Mouse (Mus musculus) limb, embryonic 13.5 days (tissue): Measurements from ENCODE around the gene Gm4969. TPM values are rescaled to one million over a fixed set of nuclear protein-coding genes. Genes with fewer than 3 reads are reported as not detected.

Experiments
- ATAC-seq: fragments of 200-750 bp; cut with Nextera tagmentation; 2 replicates; pipeline ENCODE4 v1.8.0; 2017; ENCODE audit warnings: low read depth, moderate number of reproducible peaks, moderate TSS enrichment; ENCODE audit not compliant: low FRiP score
- H3K27ac ChIP-seq: fragments of 300-500 bp; sonication (generic); 2 replicates; pipeline ENCODE4 v1.5.1; 2015; ENCODE audit warnings: inconsistent platforms, mild to moderate bottlenecking, moderate library complexity
- H3K27me3 ChIP-seq: fragments of 300-500 bp; sonication (generic); 2 replicates; pipeline ENCODE4 v1.6.1; 2015; ENCODE audit warnings: mild to moderate bottlenecking, inconsistent platforms
- H3K36me3 ChIP-seq: fragments of 300-500 bp; sonication (generic); 2 replicates; pipeline ENCODE4 v1.6.1; 2015; ENCODE audit warnings: inconsistent platforms, mild to moderate bottlenecking, moderate library complexity
- H3K4me1 ChIP-seq: fragments of 300-500 bp; sonication (generic); 2 replicates; pipeline ENCODE4 v1.6.1; 2015; ENCODE audit warnings: inconsistent platforms
- H3K4me2 ChIP-seq: fragments of 300-500 bp; sonication (generic); replicated peaks from 2 replicates; pipeline ENCODE4 v1.6.1; 2015; ENCODE audit warnings: inconsistent platforms, mild to moderate bottlenecking, moderate library complexity
- H3K4me3 ChIP-seq: fragments of 300-500 bp; sonication (generic); 2 replicates; pipeline ENCODE4 v1.5.1; 2015; ENCODE audit warnings: moderate library complexity, mild to moderate bottlenecking, inconsistent platforms
- H3K9ac ChIP-seq: fragments of 300-500 bp; sonication (generic); 2 replicates; pipeline ENCODE4 v1.6.1; 2015; ENCODE audit warnings: mild to moderate bottlenecking, inconsistent platforms
- H3K9me3 ChIP-seq: fragments of 300-500 bp; sonication (generic); 2 replicates; pipeline ENCODE4 v1.6.1; 2016; ENCODE audit warnings: inconsistent platforms
- WGBS: fragments of 180-500 bp; shearing (Covaris S2); methylation state at CpG from one replicate; pipeline ENCODE4 v1.1.7; 2015; 5-methylcytosine and 5-hydroxymethylcytosine counted together
- polyA plus RNA-seq: library from polyadenylated mRNA; unstranded; fragments of >200 nt; fragmentation: Nextera tagmentation; extraction: Ambion mirVana; gene quantifications from 2 replicates; pipeline ENCODE4 v1.2.1, GENCODE M21; 2015

The Gm4969 gene
- polyA plus RNA-seq: 4.2 and 4.3 TPM in 2 replicates

- Histone ChIP-seq H3K4me1 (peaks cover 22% of the 10 kb centered on the region), H3K4me2 (peak within 1 kb of the TSS; percentile 58), H3K9me3 (peaks cover 9% of the 10 kb centered on the region; the same call in 1 of the 2 replicates), H3K27me3 (no peaks in the 10 kb centered on the region), H3K4me3 (peak within 1 kb of the TSS; percentile 32), H3K9ac (peak within 1 kb of the TSS; percentile 39), H3K36me3 (no peaks in the 10 kb centered on the region), H3K27ac (no peak within 1 kb of the TSS)
- WGBS: 22% methylated on average over 64 of the region's 64 CpGs
- ATAC-seq: peak; percentile 41; the same call in 1 of the 2 replicates
Measured at GRCm38 (mm10) chr7:19118028-19118771, at the start of gene Gm4969. Gm4969 (minus strand) TSS chr7:19118368.

- Histone ChIP-seq H3K36me3 (no peaks in the 10 kb centered on the region), H3K9ac (no peak overlapping the region), H3K4me3 (no peak overlapping the region), H3K4me1 (peaks cover 24% of the 10 kb centered on the region), H3K4me2 (no peak overlapping the region), H3K27me3 (peaks cover 49% of the 10 kb centered on the region), H3K27ac (no peak overlapping the region), H3K9me3 (0 out of 2 replicates have a peak, but pooled peaks cover 5% of the 10 kb centered on the region)
- ATAC-seq: no peak
- WGBS: 88% methylated on average over 3 of the region's 3 CpGs
Measured at GRCm38 (mm10) chr7:19166990-19167389, 48.8 kb upstream of the Gm4969 start.

- H3K36me3 ChIP-seq: no peaks in the 10 kb centered on the region
- peaks cover 24% of the 10 kb centered on the region for H3K4me1 ChIP-seq
- peak within 1 kb of the TSS; percentile 8; the same call in 1 of the 2 replicates for H3K4me3 ChIP-seq
- ATAC-seq: no peak
- H3K9me3 ChIP-seq: 0 out of 2 replicates have a peak, but pooled peaks cover 5% of the 10 kb centered on the region
- H3K27ac ChIP-seq: no peak within 1 kb of the TSS
- peaks cover 56% of the 10 kb centered on the region for H3K27me3 ChIP-seq
- 10% methylated on average over 14 of the region's 14 CpGs for WGBS
- peak within 1 kb of the TSS; percentile 32; the same call in 1 of the 2 replicates for H3K9ac ChIP-seq
- peak within 1 kb of the TSS; percentile 52 for H3K4me2 ChIP-seq
Measured at GRCm38 (mm10) chr7:19165656-19166423, 47.7 kb upstream of the Gm4969 start, which contains the start of gene Gipr. Gipr (minus strand) TSS chr7:19166127.

GRCm38 (mm10) chr7:19164978-19165377, 46.8 kb upstream of the Gm4969 start:
- no peaks in the 10 kb centered on the region for H3K36me3 ChIP-seq
- H3K4me3 ChIP-seq: peak overlapping the region; percentile 8; the same call in 1 of the 2 replicates
- H3K9me3 ChIP-seq: 0 out of 2 replicates have a peak, but pooled peaks cover 5% of the 10 kb centered on the region
- 0% methylated on average over 13 of the region's 13 CpGs for WGBS
- ATAC-seq: no peak
- H3K9ac ChIP-seq: no peak overlapping the region
- H3K4me2 ChIP-seq: peak overlapping the region; percentile 52
- H3K27me3 ChIP-seq: peaks cover 63% of the 10 kb centered on the region
- peaks cover 31% of the 10 kb centered on the region for H3K4me1 ChIP-seq
- no peak overlapping the region for H3K27ac ChIP-seq

- 0 out of 2 replicates have a peak, but pooled peaks cover 5% of the 10 kb centered on the region for H3K9me3 ChIP-seq
- peaks cover 38% of the 10 kb centered on the region for H3K4me1 ChIP-seq
- no peak overlapping the region for H3K9ac ChIP-seq
- peak overlapping the region; percentile 8 for H3K4me3 ChIP-seq
- peak; percentile 84 for ATAC-seq
- 0 out of 2 replicates have a peak overlapping the region, but pooled peaks have one; percentile 10 for H3K27ac ChIP-seq
- WGBS: under 1% methylated on average over 6 of the region's 6 CpGs
- peaks cover 68% of the 10 kb centered on the region for H3K27me3 ChIP-seq
- H3K4me2 ChIP-seq: peak overlapping the region; percentile 52
- H3K36me3 ChIP-seq: no peaks in the 10 kb centered on the region
Measured at GRCm38 (mm10) chr7:19164189-19164588, 46.0 kb upstream of the Gm4969 start.

GRCm38 (mm10) chr7:19163752-19164151, 45.6 kb upstream of the Gm4969 start:
- H3K27me3 ChIP-seq: peaks cover 73% of the 10 kb centered on the region
- WGBS: 22% methylated on average over 12 of the region's 12 CpGs
- no peak; the same call in 1 of the 2 replicates for ATAC-seq

GRCm38 (mm10) chr7:19162928-19163327, 44.8 kb upstream of the Gm4969 start:
- H3K9me3 ChIP-seq: 0 out of 2 replicates have a peak, but pooled peaks cover 5% of the 10 kb centered on the region
- H3K4me2 ChIP-seq: no peak overlapping the region
- no peak overlapping the region for H3K9ac ChIP-seq
- H3K27me3 ChIP-seq: peaks cover 73% of the 10 kb centered on the region
- no peak overlapping the region for H3K27ac ChIP-seq
- H3K36me3 ChIP-seq: no peaks in the 10 kb centered on the region
- 83% methylated on average over 7 of the region's 7 CpGs for WGBS
- peaks cover 38% of the 10 kb centered on the region for H3K4me1 ChIP-seq
- no peak overlapping the region for H3K4me3 ChIP-seq
- ATAC-seq: no peak

More at GRCm38 (mm10) chr7:19163752-19164151, 45.6 kb upstream of the Gm4969 start:
- H3K4me2 ChIP-seq: peak overlapping the region; percentile 52
- H3K4me3 ChIP-seq: 0 out of 2 replicates have a peak overlapping the region, but pooled peaks have one; percentile 5
- H3K36me3 ChIP-seq: no peaks in the 10 kb centered on the region
- H3K27ac ChIP-seq: no peak overlapping the region
- H3K4me1 ChIP-seq: peaks cover 38% of the 10 kb centered on the region
- 0 out of 2 replicates have a peak, but pooled peaks cover 5% of the 10 kb centered on the region for H3K9me3 ChIP-seq
- H3K9ac ChIP-seq: no peak overlapping the region

GRCm38 (mm10) chr7:19160115-19160514, 41.9 kb upstream of the Gm4969 start:
- no peak overlapping the region for H3K9ac ChIP-seq
- ATAC-seq: peak; percentile 4; the same call in 1 of the 2 replicates
- H3K36me3 ChIP-seq: peaks cover 6% of the 10 kb centered on the region
- H3K27me3 ChIP-seq: peaks cover 58% of the 10 kb centered on the region
- no peak overlapping the region for H3K27ac ChIP-seq
- WGBS: 2% methylated on average over 20 of the region's 20 CpGs
- peak overlapping the region; percentile 66 for H3K4me2 ChIP-seq
- H3K9me3 ChIP-seq: no peaks in the 10 kb centered on the region
- peaks cover 39% of the 10 kb centered on the region for H3K4me1 ChIP-seq
- peak overlapping the region; percentile 41 for H3K4me3 ChIP-seq

- no peaks in the 10 kb centered on the region for H3K9me3 ChIP-seq
- H3K4me2 ChIP-seq: peak overlapping the region; percentile 66
- 11% methylated on average over 18 of the region's 18 CpGs for WGBS
- no peak overlapping the region for H3K27ac ChIP-seq
- H3K36me3 ChIP-seq: peaks cover 13% of the 10 kb centered on the region
- H3K27me3 ChIP-seq: peaks cover 50% of the 10 kb centered on the region
- ATAC-seq: no peak
- H3K9ac ChIP-seq: peak overlapping the region; percentile 43; the same call in 1 of the 2 replicates
- peaks cover 32% of the 10 kb centered on the region for H3K4me1 ChIP-seq
- H3K4me3 ChIP-seq: peak overlapping the region; percentile 41; the same call in 1 of the 2 replicates
Measured at GRCm38 (mm10) chr7:19159411-19159810, 41.2 kb upstream of the Gm4969 start.

GRCm38 (mm10) chr7:19158601-19159000, 40.4 kb upstream of the Gm4969 start:
- no peak overlapping the region for H3K27ac ChIP-seq
- peaks cover 43% of the 10 kb centered on the region for H3K27me3 ChIP-seq
- H3K36me3 ChIP-seq: peaks cover 20% of the 10 kb centered on the region
- peaks cover 24% of the 10 kb centered on the region for H3K4me1 ChIP-seq
- ATAC-seq: no peak
- H3K9ac ChIP-seq: no peak overlapping the region
- WGBS: 47% methylated on average over 11 of the region's 11 CpGs
- no peaks in the 10 kb centered on the region for H3K9me3 ChIP-seq
- no peak overlapping the region for H3K4me2 ChIP-seq
- H3K4me3 ChIP-seq: no peak overlapping the region

GRCm38 (mm10) chr7:19157160-19157800, 39.1 kb upstream of the Gm4969 start:
- Histone ChIP-seq H3K36me3 (peaks cover 34% of the 10 kb centered on the region), H3K9ac (peak overlapping the region; percentile 43; the same call in 1 of the 2 replicates), H3K27ac (no peak overlapping the region), H3K27me3 (peaks cover 34% of the 10 kb centered on the region), H3K9me3 (no peaks in the 10 kb centered on the region), H3K4me2 (peak overlapping the region; percentile 48), H3K4me3 (peak overlapping the region; percentile 20; the same call in 1 of the 2 replicates), H3K4me1 (peaks cover 22% of the 10 kb centered on the region)
- WGBS: 5% methylated on average over 30 of the region's 30 CpGs
- ATAC-seq: peak; percentile 62
